Mouse (Mus musculus): ENCODE data around the gene Gm43517. TPM values are rescaled to one million over a fixed set of nuclear protein-coding genes. Genes with fewer than 3 reads are reported as not detected.

The Gm43517 gene
- total and polyA plus RNA-seq, 2 experiments from 2014 or later: not detected

DNA sequence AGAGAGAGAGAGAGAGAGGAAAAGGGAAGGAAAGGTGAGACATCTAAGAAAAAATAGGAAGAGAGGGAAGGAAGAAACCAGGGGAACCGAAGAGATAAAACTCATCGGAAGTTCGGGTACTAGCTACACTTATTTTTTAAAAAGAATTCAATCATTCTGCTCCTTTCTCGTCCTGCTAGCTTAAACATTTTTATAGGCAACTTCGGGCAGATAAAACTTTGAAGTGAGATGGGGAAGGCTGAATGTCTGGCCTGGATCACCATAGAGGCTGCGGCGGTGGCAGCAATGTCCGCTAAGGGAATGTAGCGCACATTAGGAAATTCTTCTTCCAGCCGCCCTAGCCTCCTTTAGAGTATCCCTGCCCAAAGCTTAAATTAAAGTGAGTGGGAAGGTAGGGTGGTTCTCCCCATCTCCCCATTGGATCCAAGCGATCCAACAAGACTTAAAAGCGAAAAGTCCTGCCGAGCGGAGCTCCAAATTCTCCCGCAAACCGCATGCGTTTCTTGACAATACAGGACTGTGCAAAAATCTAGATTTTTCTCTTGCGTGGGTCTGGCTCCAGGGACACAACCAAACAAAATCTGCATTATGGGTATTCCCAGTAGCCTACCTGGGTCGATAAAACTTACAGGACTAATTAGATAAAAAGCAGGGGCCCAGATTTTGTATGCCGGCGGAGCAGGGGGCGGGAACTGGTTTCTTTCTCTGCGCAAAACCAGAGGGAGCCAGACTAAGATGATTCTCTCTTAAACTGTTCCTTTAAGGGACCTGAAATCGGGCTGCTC, 11.0 kb upstream of the Gm43517 start:
- Histone ChIP-seq H3K36me3 (replicated peaks; ENCODE audit: control insufficient read depth, insufficient read depth, low read length) (no peaks in the 10 kb centered on the region), H3K27me3 (ENCODE audit: control insufficient read depth, insufficient read depth, low read length) (peaks cover 69% of the 10 kb centered on the region), H3K27ac (ENCODE audit: low read depth) (no peak overlapping the region), H3K9me3 (replicated peaks; ENCODE audit: control insufficient read depth, low read length) (no peaks in the 10 kb centered on the region), H3K4me3 (ENCODE audit: low read depth, low read length) (peak overlapping the region; percentile 43), H3K4me2 (ENCODE audit: low read depth, low read length) (peak overlapping the region; percentile 59), H3K9ac (replicated peaks; ENCODE audit: low read depth, low read length) (no peak overlapping the region), H3K4me1 (ENCODE audit: control insufficient read depth, insufficient read depth) (no peaks in the 10 kb centered on the region)
- no peak for TF ChIP-seq EP300 (IDR thresholded peaks at IDR 0.05; ENCODE audit: low read depth)
- TF ChIP-seq CTCF (IDR thresholded peaks at IDR 0.05; ENCODE audit: low read depth): no peak
- ATAC-seq (ENCODE audit: insufficient read depth, low read depth) (no peak), DNase-seq (ENCODE audit: low spot score) (no peak)
- 2% methylated on average over 24 of the region's 24 CpGs for whole genome bisulfite sequencing

DNA sequence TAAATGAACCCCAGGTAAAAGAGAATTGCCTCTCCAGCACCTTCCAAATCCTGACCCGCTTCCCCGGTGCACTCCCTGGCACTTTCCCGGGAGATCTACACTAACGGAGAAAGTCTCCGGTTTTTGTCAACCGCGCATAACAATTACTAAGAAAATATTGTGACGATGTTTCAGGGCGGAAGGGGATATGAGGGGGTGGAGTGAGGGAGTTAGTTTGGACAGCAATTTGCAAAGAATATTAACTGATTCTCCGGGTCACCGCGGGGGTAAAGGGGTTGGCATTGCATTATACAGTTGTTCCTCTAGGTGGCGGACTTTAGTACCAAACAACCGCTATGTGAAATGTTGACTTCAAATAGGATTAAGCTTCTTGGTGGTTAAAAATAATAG, 10.4 kb upstream of the Gm43517 start:
- Histone ChIP-seq H3K9ac (replicated peaks; ENCODE audit: low read depth, low read length) (no peak overlapping the region), H3K9me3 (replicated peaks; ENCODE audit: control insufficient read depth, low read length) (no peaks in the 10 kb centered on the region), H3K4me2 (ENCODE audit: low read depth, low read length) (peak overlapping the region; percentile 59), H3K36me3 (replicated peaks; ENCODE audit: control insufficient read depth, insufficient read depth, low read length) (no peaks in the 10 kb centered on the region), H3K4me1 (ENCODE audit: control insufficient read depth, insufficient read depth) (no peaks in the 10 kb centered on the region), H3K4me3 (ENCODE audit: low read depth, low read length) (peak overlapping the region; percentile 43), H3K27ac (ENCODE audit: low read depth) (no peak overlapping the region), H3K27me3 (ENCODE audit: control insufficient read depth, insufficient read depth, low read length) (peaks cover 75% of the 10 kb centered on the region)
- TF ChIP-seq CTCF (IDR thresholded peaks at IDR 0.05; ENCODE audit: low read depth) (peak; percentile 47), EP300 (IDR thresholded peaks at IDR 0.05; ENCODE audit: low read depth) (no peak)
- ATAC-seq (ENCODE audit: insufficient read depth, low read depth) (no peak), DNase-seq (ENCODE audit: low spot score) (no peak)
- under 1% methylated on average over 14 of the region's 14 CpGs for WGBS

DNA sequence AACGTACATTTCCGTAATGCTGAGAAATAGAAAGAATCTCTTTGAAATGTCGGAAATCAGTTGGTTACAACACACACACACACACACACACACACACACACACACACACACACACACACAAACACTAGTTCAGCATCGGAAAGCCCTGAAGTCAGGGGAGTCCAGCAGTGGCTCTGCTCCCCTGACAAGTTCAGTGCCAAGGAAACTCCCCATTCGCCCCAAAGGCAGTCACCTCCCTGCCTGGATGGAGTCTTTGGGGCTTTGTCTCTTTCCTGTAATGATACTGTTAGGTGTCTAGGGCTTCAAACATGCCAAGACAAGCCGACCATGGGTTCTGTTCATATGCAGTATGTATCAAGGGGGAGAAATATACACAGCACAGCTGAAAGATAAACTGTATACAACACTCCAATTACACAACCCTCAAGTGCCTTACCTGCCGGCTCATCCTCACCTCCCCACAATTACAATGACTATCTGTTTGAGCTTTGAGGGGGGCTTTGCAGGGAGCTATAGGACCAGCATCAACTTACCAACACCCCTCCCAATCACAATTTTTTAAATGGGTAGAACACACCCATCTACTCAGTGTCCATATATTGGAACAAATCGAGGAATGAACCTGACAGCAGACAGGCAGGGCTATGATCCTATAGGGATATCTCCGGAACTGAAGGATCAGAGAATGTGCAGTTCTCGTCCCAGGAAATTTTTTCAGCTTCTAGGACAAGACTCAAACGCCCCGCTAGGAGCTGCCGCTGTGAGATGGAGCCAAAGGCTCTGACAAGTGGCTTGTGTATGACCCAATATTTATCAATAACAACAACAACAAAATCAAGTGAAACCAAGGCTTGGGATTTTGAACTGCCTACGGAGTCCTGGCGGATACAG, 9.3 kb upstream of the Gm43517 start:
- WGBS: 4% methylated on average over 15 of the region's 15 CpGs

DNA sequence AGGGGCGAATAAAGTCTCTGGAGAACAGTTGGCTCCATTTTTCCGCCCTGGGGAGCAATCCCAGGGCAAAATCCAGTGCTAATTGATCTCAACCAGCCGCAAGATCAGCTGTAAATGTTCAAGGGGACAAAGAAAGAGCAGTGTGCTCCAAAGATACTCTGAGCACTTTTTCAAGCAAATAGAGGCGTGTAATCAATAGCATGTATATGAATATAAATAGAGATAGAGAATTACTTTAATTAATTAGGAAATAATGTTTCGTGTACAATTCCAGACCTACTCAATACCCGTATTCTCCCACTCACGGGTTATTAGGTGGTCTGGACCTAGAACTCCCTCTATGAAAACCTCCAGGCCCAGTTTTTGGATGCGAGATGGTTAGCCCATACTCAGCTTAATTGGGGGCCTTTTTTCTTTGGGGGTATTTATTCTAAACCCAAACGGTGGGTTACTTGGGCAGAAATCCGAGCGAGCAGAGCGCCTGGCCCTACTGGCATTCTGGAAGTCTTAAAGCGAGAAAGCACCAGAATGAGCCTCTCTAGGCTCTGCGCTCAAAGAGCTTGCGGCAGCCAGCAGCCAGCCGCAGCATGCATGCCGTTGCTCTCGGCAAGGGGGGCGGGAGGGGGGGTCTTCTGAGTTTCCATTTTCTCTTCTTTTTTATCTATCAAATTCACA, 8.5 kb upstream of the Gm43517 start:
- no peak overlapping the region for H3K4me2 ChIP-seq (ENCODE audit: low read depth, low read length)
- 5% methylated on average over 19 of the region's 19 CpGs for WGBS
- DNase-seq (ENCODE audit: low spot score): no peak
- no peak overlapping the region for H3K27ac ChIP-seq (ENCODE audit: low read depth)
- no peaks in the 10 kb centered on the region for H3K36me3 ChIP-seq (replicated peaks; ENCODE audit: control insufficient read depth, insufficient read depth, low read length)
- TF ChIP-seq EP300 (IDR thresholded peaks at IDR 0.05; ENCODE audit: low read depth) (no peak), CTCF (IDR thresholded peaks at IDR 0.05; ENCODE audit: low read depth) (no peak)
- H3K9ac ChIP-seq (replicated peaks; ENCODE audit: low read depth, low read length): no peak overlapping the region
- ATAC-seq (ENCODE audit: insufficient read depth, low read depth): no peak
- H3K4me1 ChIP-seq (ENCODE audit: control insufficient read depth, insufficient read depth): no peaks in the 10 kb centered on the region
- peaks cover 93% of the 10 kb centered on the region for H3K27me3 ChIP-seq (ENCODE audit: control insufficient read depth, insufficient read depth, low read length)
- no peak overlapping the region for H3K4me3 ChIP-seq (ENCODE audit: low read depth, low read length)
- H3K9me3 ChIP-seq (replicated peaks; ENCODE audit: control insufficient read depth, low read length): no peaks in the 10 kb centered on the region

More for the DNA sequence above, 9.3 kb upstream of the Gm43517 start:
- Histone ChIP-seq H3K9me3 (replicated peaks; ENCODE audit: control insufficient read depth, low read length) (no peaks in the 10 kb centered on the region), H3K27me3 (ENCODE audit: control insufficient read depth, insufficient read depth, low read length) (peaks cover 85% of the 10 kb centered on the region), H3K9ac (replicated peaks; ENCODE audit: low read depth, low read length) (no peak overlapping the region), H3K4me3 (ENCODE audit: low read depth, low read length) (no peak overlapping the region), H3K4me1 (ENCODE audit: control insufficient read depth, insufficient read depth) (no peaks in the 10 kb centered on the region), H3K4me2 (ENCODE audit: low read depth, low read length) (no peak overlapping the region), H3K36me3 (replicated peaks; ENCODE audit: control insufficient read depth, insufficient read depth, low read length) (no peaks in the 10 kb centered on the region), H3K27ac (ENCODE audit: low read depth) (no peak overlapping the region)
- DNase-seq (ENCODE audit: low spot score): no peak
- TF ChIP-seq CTCF (IDR thresholded peaks at IDR 0.05; ENCODE audit: low read depth) (no peak), EP300 (IDR thresholded peaks at IDR 0.05; ENCODE audit: low read depth) (no peak)
- no peak for ATAC-seq (ENCODE audit: insufficient read depth, low read depth)

DNA sequence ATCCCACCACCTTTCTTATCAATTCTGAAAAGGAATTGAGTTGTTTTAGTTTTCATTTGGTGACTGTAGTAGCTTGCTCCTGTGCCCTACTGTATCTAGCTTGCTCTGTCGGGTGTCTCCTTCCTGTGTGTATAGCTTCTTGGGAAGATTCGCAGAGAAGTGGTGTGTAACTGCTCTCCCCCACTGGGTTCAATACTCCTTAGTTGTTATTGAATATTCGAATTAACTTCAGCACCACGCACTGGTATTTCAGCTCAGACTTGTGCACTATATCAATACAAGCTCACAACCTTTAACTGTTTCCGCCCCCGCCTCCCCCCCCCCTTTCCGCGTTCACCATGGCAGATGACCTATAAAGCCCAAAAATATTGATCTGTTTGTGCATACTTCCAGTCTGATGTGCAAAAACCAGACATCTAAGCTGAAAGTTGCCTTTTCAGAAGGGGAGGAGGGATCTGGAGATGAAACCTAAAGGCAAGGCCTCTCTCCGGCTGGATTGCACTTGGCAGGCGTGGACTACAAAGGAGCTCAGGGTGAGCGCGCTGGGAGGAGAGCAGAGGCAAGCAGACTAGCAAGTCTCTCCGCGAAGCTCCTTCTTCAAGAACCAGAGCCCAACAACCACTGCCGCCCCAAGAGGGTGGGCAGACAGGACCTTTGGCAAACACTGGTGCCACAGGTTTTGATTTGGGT, 7.5 kb upstream of the Gm43517 start:
- H3K27ac ChIP-seq (ENCODE audit: low read depth): no peak overlapping the region
- no peaks in the 10 kb centered on the region for H3K4me1 ChIP-seq (ENCODE audit: control insufficient read depth, insufficient read depth)
- H3K9ac ChIP-seq (replicated peaks; ENCODE audit: low read depth, low read length): no peak overlapping the region
- ATAC-seq (ENCODE audit: insufficient read depth, low read depth) (no peak), DNase-seq (ENCODE audit: low spot score) (no peak)
- H3K27me3 ChIP-seq (ENCODE audit: control insufficient read depth, insufficient read depth, low read length): peaks cover 99% of the 10 kb centered on the region
- H3K4me2 ChIP-seq (ENCODE audit: low read depth, low read length): no peak overlapping the region
- no peak overlapping the region for H3K4me3 ChIP-seq (ENCODE audit: low read depth, low read length)
- H3K9me3 ChIP-seq (replicated peaks; ENCODE audit: control insufficient read depth, low read length): no peaks in the 10 kb centered on the region
- H3K36me3 ChIP-seq (replicated peaks; ENCODE audit: control insufficient read depth, insufficient read depth, low read length): no peaks in the 10 kb centered on the region
- WGBS: 2% methylated on average over 15 of the region's 15 CpGs
- no peak for TF ChIP-seq EP300 (IDR thresholded peaks at IDR 0.05; ENCODE audit: low read depth)
- no peak for TF ChIP-seq CTCF (IDR thresholded peaks at IDR 0.05; ENCODE audit: low read depth)

All from heart, postnatal 0 days (tissue).